Mouse (Mus musculus) retina, postnatal 1 day (tissue): ENCODE data around the gene Tpst1.

Experiments used
- DNase-seq: peaks from one replicate; pipeline ENCODE4 v3.0.0-alpha.2; 2012

Tpst1 gene

DNA sequence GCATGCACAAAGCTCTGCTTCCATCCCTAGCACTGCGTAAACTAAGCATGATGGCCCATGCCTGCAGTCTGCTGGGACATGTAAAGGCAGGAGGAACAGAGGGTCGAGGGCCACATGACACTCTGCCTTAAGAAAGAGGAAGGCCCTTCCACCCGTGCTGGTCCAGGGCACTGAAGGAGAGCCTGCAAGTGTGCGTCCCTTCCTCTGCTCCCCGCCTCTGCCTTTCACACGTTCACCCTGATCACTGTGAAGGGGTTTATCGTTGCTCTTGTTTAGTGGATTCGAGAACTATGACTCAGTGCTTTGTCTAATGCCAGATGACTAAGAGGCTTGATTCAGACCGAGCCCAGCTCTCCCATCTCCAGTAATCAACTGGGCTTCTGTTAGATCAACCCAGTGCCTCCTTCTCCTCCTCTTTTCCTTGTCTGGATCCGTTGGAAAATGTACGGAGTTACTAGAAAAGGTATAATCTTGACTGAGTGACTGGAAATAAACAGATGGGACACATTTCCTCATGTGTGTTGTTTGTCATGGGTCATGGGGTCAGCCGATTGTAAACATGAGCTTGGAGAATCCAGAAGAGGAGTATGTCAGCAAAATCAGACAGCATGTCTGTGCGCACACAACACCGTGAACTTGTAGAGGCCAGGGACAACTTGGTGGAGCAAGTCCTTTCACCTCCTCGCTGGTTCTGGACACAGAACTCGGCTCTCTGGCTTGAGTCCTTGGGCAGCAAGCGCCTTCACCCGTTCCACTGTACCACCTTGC lies 16.7 kb downstream of the Tpst1 start:
- DNase-seq = no peak

DNA sequence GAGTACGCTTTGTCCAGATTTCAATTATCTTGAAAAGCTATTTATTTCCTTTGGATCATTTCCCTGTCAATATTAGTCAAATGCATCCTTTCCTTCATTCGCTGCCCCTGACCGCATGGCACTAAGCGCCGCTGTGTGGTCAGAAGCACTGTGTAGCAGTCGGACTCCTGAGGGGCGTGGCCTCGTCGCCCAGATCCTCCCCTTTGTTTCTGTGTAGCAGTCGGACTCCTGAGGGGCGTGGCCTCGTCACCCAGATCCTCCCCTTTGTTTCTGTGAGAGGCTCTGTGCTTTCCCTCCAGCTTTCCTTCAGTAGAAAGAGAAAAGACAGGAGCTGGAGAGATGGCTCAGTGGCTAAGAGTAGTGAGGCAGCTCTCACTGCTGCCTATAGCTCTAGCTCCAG lies 23.6 kb downstream of the Tpst1 start:
- DNase-seq = peak; percentile 72

DNA sequence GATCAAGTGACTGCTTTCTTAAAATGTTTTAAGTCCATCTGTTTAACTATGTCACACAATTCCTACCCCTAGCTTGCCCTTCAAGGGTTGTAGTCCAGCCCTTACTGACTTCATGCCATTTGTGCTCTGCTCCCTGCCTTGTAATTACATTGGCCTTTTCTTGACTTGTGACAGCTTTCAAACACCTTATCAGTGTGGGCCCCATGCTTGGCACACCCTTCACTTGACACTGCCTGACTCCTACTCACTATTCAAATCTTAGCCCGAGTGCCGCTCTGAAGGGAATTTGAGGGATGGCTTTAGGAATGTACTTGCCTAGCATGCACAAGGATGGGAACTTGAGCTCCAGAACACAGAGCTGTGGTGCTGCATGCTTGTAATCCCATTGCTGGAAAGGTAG lies 24.7 kb downstream of the Tpst1 start:
- DNase-seq = no peak

DNA sequence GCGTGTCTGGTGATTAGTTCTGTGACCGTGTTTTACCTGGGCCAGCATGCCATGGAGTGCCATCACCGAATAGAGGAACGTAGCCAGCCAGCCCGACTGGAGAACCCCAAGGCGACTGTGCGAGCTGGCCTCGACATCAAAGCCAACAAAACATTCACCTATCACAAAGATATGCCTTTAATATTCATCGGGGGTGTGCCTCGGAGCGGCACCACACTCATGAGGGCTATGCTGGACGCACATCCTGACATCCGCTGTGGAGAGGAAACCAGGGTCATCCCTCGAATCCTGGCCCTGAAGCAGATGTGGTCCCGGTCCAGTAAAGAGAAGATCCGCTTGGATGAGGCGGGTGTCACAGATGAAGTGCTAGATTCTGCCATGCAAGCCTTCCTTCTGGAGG lies 28.6 kb downstream of the Tpst1 start:
- DNase-seq = no peak

DNA sequence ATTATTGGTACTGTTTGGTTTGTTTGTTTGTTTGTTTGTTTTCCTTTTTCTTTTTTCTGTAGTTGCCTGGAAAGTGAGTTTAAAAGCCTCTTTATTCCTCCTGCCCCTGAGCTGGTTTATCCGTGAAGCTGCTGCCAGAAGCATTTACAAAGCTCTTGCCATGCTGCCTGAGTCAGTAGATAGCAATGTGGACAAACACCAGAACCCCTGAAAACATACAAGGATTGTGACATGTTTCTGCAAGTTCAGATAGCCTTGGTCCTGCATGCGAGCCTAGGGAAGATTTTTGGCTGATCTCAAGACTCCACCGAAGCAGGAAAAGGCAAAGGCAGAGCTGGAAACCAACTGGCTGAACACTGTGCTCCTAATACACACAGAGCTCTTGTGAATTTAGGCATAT lies 36.2 kb downstream of the Tpst1 start:
- DNase-seq = no peak

DNA sequence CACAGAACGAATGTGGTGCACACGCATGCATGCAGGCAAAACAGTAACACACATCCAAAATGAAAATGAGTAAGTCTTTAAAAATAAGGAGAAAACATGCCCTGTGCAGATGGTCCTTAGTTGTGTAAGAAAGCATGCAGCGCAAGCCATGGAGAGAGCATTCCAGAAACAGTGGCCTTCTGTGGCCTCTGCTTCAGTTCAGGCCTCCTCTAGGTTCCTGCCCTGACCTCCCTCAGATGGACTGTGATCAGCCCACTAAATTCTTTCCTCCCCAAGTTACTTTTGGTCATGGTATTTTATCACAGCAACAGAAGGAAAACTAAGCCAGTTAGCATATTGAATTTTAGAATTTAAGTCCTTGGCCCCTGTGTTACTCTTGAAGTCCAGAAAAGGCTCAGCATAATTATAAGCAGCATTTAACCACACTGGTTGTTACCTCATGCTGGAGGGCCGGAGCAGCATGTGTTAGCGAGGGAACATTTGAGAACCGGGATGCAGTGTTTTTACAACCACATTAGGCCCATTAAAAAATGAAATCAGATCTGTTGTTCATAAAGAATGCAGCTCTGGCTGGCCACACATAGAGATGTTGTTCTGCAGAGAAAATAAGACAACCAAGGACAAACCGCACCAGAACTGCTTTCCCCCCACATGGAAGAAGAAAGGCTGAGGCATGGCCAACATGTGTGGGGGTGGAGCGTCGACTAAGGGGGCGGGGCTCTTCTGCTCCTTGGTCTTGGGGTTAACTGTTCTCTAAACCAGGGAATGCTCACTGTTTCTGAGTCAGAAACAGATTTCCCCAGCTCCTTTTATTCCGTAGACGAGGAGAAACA lies 37.7 kb downstream of the Tpst1 start:
- no peak for DNase-seq

DNA sequence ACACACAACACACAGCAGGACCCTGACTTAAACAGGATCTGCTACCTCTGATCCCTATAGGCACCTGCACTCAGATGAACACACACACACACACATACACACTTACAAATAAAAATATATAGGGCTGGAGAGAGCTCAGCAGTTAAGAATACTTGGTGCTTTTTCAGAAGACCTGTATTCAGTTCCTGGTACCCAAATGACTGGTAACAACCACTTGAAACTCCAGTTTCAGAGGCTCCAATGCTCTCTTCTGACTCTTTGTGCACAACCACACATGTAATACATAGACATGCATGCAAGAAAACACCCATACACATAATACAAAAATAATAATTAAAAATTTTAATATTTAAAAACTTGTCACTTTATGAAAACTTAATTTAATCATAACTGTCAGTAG lies 39.5 kb downstream of the Tpst1 start:
- DNase-seq = no peak

DNA sequence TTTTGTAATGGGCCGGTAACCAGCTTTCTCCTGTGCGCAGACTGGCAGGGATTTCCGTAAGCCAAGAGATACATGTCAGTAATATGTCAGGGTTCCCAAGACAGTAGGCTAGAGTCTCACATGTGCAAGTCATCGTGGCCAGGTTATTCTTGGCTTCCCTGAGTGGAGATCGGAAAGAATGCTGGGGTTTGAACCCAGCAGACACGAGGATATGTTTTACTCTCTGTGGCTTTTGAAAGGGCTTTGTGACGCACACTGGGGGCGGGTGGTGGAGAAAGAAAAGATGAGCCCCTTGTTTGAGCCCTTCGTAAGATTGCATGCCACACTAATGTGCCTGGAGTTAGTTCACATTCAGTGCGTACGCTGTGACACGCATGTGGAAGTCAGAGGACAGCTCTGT lies 43.0 kb downstream of the Tpst1 start:
- DNase-seq = no peak

DNA sequence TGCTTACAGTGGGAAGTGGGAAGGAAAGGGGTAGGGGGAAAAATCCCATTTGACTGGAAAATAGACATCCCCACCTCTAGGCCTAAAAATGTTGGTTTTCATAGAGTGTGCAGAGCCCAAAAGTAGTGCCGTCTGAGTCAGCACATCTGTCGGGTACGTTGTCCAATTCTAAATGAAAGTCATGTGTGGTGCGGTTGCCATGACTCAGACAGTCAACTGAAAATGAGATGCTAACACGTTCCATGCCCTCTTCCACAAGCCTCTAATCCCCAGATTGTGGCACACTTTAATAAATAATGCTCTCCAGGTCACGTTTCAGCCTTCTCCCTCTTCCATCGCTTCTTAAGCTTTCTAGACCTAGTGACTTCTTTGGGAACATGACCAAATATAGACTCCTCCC lies 43.7 kb downstream of the Tpst1 start:
- no peak for DNase-seq

DNA sequence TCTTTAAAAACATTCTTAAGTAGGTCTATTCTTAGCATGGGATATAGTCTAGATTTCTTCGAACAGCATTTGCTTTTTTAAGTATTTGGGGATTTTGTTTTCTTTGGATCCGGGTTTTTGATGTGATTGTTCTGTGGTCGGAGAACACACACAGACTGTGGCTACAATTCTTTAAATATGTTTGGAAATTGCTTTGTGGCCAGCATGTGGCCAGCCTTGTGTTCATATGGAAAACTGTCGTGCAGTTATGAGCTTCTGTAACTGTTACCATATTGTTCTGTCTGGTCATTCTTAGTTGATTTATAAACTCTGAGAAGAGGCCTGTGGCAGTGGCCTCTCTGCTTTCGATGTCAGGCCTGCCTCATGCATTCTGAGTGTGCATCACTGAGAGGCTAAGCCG lies 44.8 kb downstream of the Tpst1 start:
- DNase-seq = no peak

DNA sequence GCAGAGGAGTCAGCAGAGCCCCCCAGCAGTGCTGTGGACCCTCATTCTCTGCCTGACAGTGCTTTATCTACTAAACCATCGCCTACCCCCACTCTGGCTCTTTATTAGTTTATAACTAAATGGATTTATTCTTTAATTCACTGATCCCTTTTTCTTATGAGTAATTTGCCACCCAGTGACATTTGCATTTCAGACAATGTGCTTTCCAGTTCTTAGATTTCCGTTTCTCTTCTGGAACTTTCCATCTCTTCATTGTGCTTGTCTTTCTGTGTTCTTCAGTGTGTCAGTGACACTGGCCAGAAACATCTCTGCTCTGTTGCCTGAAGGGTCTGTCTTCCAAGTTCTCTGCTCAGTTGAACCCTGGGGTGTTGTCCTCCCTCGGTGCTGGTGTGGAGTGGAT lies 46.1 kb downstream of the Tpst1 start:
- DNase-seq = no peak

DNA sequence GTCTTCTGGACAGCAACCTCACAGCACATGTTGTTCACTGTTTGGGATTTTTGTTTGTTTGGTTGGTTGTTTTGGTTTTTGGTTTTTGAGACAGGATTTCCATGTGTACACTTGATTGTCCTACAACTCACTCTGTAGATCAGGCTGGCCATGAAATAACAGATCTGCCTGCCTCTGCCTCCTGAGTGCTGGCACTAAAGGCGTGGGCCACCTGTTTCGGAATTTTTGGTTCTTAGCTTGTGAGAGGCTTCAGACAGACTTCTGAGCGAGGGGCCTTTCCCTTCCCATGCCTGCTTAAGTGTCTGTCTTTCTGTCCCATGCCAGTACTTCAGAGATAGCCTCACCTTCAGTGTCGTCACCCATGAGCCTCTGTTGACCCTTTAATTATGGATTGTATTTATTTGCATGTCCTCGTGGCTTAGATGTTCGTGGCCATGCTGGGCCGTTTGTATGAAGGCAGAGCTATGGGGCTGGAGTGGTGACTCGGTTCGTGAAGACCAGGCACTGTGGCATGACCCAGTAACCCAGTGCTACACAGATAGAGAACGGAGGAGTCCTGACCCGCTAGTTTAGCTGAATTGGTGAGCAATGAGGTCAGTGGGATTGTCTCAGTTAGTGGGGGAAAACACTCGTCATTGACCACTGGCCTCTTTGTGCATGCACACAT lies 47.1 kb downstream of the Tpst1 start:
- peak; percentile 36 for DNase-seq

DNA sequence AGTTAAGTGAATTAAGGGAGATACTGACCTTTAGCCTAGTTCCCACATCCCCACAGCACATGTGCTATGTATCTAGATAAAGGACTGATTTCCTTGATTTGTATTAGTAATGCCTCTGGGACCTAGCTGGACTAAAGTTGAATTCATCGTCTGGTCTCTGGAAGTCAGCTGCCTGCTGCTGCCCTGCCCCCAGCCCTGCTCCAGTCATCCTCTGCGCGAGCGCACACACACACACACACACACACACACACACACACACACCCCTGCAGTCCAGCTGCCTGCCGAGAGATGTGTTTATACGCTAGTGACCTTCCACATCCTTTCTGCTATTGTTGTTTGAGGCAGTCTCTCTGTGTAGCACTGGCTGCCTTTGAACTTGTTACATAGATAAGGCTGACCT lies 47.8 kb downstream of the Tpst1 start:
- peak; percentile 43 for DNase-seq

DNA sequence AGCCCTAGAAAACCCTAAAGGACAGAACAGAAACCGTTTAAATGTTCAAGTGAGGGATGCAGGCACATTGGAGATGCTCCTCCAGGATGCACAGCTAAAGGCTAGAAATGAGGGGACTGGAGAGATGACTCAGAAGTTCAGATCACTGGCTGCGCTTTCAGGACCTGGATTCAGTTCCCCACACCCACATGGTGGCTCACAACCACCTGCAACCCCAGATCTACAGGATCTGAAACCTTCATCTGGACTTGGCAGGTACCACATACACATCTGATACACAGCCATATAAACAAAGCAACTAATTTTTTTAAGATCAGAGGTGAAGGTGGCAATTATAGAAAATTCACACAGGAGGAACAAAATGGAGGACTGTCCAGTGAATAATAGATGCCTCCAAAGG lies 49.2 kb downstream of the Tpst1 start:
- DNase-seq = no peak

DNA sequence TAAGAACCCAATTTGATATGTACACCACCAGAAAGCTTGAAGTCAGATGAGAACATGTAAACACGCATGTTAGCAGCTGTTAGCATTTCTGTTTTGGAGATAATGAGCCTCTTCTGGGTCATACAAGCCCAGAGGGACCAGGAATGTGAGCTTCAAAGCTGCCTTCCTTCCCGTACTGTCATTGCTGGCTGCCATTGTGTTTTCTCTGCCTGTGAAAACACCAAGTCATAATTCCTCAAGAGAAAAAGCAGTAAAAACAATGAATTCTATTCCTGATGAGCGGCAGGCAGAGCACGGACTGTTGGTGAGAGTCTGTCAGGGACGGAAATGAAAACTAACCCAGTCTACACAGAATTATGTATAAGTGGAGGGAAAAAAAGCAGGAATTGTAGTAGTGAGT lies 51.1 kb downstream of the Tpst1 start:
- peak; percentile 6 for DNase-seq

DNA sequence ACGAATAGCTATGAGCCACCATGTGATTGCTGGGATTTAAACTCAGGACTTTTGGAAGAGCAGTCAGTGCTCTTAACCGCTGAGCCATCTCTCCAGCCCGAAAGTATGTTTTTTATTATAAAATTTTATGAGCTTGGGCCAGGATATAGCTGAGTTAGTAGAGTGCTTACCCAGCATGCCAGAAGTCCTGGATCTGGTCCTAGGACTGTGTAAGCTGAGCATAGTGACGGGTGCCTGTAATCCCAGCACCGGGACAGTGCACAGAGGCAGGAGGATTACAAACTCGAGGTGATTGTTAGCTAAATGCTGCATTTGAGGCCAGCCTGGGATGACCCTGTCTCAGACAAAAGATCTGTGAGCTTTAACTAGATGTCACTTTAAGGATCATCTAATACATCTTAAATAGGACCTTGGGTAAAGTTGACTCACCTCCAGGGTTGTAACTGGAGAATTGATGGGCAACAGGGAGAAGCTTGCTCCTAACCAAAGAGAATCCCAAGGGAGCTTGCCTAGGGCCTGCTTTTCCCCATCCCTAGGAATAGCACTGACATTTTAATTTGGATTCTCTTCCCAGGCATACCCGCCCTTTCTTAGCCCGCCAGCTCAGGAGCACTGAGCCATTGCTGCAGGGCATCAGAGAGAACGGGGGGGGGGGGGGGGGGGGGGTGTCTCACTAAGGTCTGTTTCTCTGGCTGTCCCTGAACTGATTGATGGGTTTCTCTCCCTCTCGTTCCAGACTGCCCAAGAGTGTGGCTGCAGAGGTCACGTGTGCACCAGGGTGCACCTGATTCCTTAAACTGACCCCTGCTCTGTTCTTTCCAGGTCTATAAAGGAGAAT lies 55.8 kb downstream of the Tpst1 start:
- no peak for DNase-seq

DNA sequence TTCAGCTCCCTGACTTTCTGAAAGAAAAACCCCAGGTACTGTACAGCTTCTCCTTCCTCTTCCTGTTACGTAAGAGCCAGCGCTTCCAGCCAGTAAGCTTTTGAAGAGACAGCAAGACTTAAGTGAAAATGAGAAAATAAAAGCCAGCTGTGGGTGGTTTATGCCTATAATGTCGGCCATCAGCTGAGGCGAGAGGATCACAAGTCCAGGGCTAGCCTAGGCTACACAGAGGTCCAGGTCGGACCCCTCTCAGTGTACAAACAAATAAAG lies 56.3 kb downstream of the Tpst1 start:
- no peak for DNase-seq

DNA sequence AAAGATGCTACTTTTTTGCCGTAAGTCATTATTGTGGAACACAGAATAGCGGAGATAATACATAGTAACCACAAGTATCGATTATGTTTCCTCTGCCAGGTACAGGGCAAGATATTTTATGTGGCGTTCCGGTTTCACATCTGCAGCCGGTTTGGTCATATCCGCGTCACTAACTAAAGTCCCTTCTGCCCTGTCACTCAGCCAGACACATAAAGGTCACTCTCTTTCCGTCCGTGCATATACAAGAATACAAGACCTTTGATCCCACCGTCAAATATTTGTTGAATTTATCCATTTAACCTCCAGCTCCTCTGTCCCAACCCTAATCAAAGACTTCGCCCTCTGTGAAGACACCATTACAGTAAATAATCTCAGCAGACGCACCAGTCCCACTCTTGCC lies 63.5 kb downstream of the Tpst1 start:
- no peak for DNase-seq

DNA sequence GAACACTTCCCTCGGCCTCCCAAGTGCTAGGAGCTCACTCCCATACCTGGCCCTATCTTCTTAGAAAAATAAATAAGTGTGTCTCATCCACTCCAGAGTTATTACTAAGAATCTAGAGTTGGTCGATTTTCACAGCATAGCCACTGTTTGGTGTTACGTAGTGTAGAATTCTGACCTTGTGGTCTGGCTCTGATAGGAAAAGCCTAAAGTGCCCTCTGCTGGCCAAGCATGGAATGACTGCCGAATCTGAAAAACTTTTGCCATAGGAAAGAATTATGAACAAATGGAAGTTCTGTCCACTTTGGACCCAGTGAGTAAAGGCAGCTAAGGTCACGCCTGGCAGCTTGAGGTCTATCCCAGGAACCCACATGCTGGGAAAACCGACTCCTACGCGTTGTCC lies 66.3 kb downstream of the Tpst1 start:
- DNase-seq = peak; percentile 82

DNA sequence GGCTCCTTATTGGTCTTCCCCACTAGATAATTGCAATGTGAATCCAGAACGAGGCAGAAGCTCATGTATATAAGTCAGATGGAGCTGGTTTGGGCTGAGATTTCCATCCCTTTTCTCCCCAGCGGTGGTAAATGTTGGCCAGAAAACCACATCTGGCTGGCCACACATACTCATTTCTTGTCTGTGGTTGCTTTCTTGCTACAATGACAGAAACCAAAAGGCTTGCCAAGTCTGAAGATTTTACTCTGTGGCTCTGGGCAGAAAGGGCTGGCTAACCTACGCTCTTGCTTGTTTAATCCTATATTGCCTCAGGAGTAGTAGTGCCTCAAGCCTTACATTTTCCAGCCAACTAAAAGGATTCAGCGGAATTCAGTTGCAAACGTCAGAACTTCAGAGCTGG lies 68.0 kb downstream of the Tpst1 start:
- no peak for DNase-seq

DNA sequence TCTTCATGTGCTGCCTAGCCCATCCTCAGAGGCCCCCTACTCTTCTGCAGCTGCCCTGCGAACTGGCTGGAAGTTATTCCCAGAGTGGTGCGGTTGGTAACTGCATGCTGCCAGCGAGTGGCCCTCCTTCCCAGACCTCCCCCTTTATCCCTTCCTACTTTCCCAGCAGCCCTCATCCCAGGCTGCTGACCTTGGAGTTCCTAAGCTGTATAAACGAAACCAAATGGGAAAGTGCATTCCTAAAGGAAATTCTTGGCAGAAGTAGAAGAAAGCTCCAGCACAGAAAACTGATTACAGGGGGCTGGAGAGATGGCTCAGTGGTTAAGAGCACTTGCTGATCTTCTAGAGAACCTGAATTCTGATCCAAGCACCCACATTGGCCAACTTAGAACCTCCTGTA lies 68.9 kb downstream of the Tpst1 start:
- no peak for DNase-seq

DNA sequence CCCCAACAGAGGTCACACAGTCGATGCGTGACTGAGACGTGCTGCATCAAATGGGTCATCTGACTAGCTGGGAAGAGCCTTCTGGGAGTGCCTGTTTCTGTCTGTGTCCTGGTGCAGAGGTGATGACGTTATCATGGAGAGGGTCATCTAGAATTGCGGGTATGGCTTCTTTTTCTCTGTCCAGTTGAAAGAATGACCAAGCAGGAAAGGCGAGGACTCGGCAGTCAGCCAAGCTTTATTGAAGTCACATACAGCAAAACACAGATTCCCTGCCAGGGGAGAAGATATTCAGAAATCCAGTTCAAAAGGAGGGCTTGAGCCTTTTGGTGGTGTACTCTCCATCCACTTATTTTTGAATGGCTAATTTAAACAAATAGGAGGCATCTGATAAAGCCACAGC lies 70.0 kb downstream of the Tpst1 start:
- no peak for DNase-seq

DNA sequence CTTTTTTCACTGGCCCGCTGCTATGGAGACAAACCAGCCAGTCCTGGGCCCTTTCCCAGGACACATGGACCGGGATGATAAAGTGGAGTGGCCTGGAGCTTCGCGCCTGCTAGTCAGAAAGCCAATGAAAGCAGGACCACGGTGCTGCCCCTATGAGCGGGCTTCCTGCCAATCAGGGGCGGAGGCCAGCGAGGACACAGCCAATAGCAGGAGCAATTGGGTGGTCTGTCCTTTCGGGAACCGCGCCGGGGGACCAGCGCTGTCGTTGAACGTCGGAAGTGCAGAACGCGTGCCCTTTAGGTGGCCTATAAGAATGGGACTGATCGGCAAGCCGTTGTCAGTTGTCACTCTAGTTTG lies 70.8 kb downstream of the Tpst1 start:
- peak; percentile 89 for DNase-seq
